Mouse (Mus musculus): Measurements from ENCODE around the gene Cux2. TPM values are rescaled to one million over a fixed set of nuclear protein-coding genes. Genes with fewer than 3 reads are reported as not detected.

Gene Cux2
- polyA plus RNA-seq, 1 experiment: not detected

DNA sequence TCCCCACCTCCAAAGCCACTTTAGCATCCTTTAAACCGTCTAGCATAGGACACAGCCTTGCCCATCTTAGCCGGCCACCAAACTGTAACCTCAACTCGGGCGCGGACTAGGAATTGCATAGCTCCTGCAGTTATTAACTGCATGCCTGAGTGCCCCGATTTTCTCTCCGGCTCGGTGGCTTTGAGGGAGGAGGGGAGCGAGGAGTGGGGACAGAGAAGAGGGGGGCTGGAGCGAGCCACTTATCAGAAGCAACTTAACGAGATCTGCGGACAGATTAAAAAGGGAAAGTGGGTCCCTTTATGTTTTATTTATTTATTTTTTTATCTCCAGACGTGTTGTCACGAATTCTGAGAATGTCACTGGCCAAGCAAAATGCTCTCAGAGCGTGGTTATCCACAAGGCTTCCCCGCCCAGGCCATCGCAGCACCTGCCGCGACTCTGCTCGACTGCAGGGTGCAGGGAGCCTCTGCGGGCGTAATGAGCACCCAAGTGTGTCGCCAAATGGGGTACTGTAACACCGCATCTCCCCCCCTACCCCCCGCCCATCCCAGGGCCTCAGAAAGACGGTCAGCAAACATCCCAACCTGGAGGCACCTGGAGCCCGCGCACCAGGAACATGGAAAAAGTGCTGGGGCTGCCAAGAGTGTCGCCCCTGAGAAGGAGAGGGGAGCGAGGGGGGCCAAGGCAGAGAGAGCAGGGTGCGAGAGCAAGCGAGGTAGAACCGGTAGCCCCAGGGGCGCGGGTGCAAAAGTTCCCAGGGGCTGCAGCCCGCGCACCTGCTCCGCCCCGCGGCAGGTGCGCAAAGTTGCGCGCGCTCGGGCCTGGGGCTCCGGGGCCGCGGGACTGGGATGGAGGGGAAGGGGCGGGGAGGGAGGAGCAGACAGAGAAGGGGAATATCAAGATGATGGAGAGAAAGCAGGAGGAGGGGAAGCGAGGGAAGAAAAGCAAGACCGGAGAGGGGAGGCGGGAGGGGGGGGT, 927 bp downstream of the Cux2 start:
- TF ChIP-seq FLI1 (IDR thresholded peaks at IDR 0.05; ENCODE audit: low read length) (no peak), GATA1 (IDR thresholded peaks at IDR 0.05; ENCODE audit: borderline replicate concordance, low read length) (no peak)
- peaks cover 91% of the 10 kb centered on the region for H3K27me3 ChIP-seq (replicated peaks)
- H3K4me3 ChIP-seq (replicated peaks): peak overlapping the region; percentile 93
- peaks cover 24% of the 10 kb centered on the region for H3K4me1 ChIP-seq
- no peaks in the 10 kb centered on the region for H3K9me3 ChIP-seq
- H3K36me3 ChIP-seq (replicated peaks; ENCODE audit: low read length): no peaks in the 10 kb centered on the region

DNA sequence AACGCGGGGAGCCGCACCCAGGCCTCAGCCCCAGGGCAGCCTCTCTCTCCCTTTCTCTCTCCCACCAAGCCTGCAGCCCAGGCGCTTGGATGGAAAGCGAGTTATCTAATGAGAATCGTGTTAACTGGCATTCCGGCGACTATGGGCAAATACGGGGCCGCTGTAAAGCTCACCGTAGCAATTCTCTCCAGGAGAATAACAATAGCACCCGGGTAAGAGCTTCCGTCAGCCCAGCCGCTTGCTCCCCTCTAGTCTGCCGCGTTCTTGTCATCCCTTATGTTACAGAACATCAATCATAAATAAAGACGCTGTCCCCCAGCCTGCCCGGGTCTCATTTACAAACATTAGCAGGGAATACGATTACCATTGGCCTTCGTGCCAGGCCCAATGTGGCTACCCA, 1.6 kb downstream of the Cux2 start:
- Histone ChIP-seq H3K9me3 (no peaks in the 10 kb centered on the region), H3K36me3 (replicated peaks; ENCODE audit: low read length) (no peaks in the 10 kb centered on the region), H3K4me1 (peaks cover 20% of the 10 kb centered on the region), H3K27me3 (replicated peaks) (peaks cover 92% of the 10 kb centered on the region), H3K4me3 (replicated peaks) (no peak overlapping the region)
- no peak for TF ChIP-seq FLI1 (IDR thresholded peaks at IDR 0.05; ENCODE audit: low read length)
- no peak for TF ChIP-seq GATA1 (IDR thresholded peaks at IDR 0.05; ENCODE audit: borderline replicate concordance, low read length)

DNA sequence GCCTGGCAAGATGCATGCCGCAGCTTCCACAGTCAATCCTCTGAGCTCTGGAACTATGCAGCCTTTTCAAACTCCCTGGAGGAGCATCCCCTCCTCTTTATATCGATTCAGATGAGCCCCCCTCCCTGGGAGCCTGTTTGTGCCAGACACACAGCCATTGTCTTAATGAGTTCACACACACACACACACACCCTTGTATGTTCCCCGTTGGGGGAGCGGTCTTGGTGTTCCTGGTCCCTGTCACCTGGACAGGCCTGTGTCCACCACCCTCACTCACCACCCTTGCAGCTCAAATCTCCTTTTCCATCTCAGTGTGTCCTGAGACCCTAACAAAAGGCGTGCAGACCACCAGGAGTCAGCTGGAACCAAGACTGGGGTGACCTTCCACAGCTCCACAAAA, 2.1 kb downstream of the Cux2 start:
- Histone ChIP-seq H3K27me3 (replicated peaks) (peaks cover 92% of the 10 kb centered on the region), H3K9me3 (no peaks in the 10 kb centered on the region), H3K4me3 (replicated peaks) (no peak overlapping the region), H3K36me3 (replicated peaks; ENCODE audit: low read length) (no peaks in the 10 kb centered on the region), H3K4me1 (peaks cover 20% of the 10 kb centered on the region)
- TF ChIP-seq FLI1 (IDR thresholded peaks at IDR 0.05; ENCODE audit: low read length) (no peak), GATA1 (IDR thresholded peaks at IDR 0.05; ENCODE audit: borderline replicate concordance, low read length) (no peak)

DNA sequence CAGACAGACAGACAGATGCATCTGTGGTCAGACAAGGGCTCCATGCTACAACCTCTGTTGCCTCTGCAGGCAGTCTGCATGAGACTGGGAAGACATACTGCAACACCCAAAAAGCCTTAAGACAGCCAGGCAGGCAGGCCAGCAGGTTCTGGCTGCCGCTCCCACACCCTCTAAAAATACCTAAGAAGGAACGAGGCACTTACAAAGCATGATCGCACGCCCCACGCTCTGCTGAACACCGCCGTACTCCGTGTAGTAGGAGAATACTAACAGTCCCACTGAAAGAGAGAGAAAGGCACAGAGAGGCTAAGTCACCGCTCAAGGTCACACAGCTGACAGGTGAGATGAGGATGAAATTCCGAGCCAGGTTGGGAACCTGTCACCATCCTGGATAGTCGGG, 6.3 kb downstream of the Cux2 start:
- TF ChIP-seq GATA1 (IDR thresholded peaks at IDR 0.05; ENCODE audit: borderline replicate concordance, low read length) (no peak), FLI1 (IDR thresholded peaks at IDR 0.05; ENCODE audit: low read length) (no peak)
- peaks cover 85% of the 10 kb centered on the region for H3K27me3 ChIP-seq (replicated peaks)
- no peaks in the 10 kb centered on the region for H3K9me3 ChIP-seq
- no peaks in the 10 kb centered on the region for H3K36me3 ChIP-seq (replicated peaks; ENCODE audit: low read length)
- H3K4me1 ChIP-seq: no peaks in the 10 kb centered on the region; the same call in 1 of the 2 replicates
- no peak overlapping the region for H3K4me3 ChIP-seq (replicated peaks)

DNA sequence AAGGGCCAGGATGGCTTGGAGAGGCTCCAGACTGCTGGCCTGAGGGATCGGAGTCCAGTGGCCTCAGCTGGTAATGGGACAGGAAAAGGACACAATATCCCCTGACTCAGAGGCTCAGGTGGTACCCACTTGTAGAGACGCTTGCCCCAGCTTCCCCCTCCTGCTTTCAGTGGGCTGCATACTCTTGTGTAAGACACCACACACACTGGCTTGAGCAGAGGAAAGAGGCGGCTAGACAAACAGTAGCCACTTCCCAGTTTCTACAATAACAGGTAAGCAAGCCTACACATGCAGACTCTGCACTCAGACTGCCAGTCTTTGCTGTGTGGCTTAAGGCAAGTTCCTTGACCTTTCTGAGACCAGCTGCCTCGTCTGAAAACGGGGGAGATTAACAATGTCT, 14.6 kb downstream of the Cux2 start:
- Histone ChIP-seq H3K9me3 (peaks cover 6% of the 10 kb centered on the region), H3K4me3 (replicated peaks) (no peak overlapping the region), H3K36me3 (replicated peaks; ENCODE audit: low read length) (no peaks in the 10 kb centered on the region), H3K4me1 (no peaks in the 10 kb centered on the region; the same call in 1 of the 2 replicates), H3K27me3 (replicated peaks) (peaks cover 48% of the 10 kb centered on the region)
- TF ChIP-seq FLI1 (IDR thresholded peaks at IDR 0.05; ENCODE audit: low read length): no peak
- no peak for TF ChIP-seq GATA1 (IDR thresholded peaks at IDR 0.05; ENCODE audit: borderline replicate concordance, low read length)

DNA sequence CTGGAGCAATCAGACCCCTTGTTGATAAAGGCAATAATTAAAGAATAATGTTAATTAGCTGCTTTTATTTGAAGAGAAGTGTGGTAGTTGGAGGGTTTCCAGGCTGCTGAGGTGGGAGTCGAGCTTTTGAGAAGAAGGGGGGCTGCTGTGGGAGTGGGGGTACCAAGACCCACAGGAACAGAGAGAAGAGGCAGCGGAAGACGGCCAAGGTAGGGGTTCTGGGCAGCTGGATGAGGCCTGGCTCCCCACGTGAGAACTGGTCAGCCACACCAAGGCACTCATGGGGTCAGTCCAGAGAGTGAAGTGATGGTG, 16.8 kb downstream of the Cux2 start:
- Histone ChIP-seq H3K27me3 (replicated peaks) (peaks cover 35% of the 10 kb centered on the region), H3K4me1 (no peaks in the 10 kb centered on the region; the same call in 1 of the 2 replicates)

DNA sequence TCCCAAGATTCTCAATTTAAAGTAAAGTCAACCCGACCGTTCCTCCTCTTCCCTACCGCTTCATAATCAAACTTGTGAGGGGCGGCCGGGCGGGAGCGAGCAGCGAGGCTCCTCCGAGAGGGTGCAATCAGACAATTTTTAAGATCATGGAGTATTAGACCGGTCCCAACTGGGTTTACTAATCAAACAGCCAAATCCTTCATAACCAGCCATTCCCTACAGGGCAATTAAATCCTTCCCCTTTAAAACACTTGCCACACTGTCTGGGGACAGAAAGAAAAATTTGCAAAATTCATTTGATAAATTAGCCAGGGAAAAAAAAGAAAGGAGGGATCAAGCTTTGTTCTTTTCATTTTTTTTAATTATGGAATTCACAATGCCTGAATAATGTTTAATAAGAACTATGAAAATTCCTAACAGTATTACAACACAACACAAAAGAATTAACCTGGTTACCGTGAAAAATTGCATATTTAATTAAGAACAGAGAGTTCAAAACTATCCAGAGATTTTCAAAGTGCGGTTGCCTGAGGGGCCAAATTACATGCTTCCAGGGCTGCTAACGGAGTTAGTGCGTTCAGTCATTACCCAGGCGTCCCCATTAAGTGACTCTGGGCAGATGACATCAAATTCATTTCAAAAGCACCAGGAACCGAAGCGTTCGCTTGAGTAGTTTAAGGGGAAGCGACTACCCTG, 17.3 kb downstream of the Cux2 start:
- Histone ChIP-seq H3K27me3 (replicated peaks) (peaks cover 35% of the 10 kb centered on the region), H3K36me3 (replicated peaks; ENCODE audit: low read length) (no peaks in the 10 kb centered on the region), H3K4me1 (no peaks in the 10 kb centered on the region; the same call in 1 of the 2 replicates), H3K4me3 (replicated peaks) (no peak overlapping the region), H3K9me3 (peaks cover 16% of the 10 kb centered on the region)
- TF ChIP-seq FLI1 (IDR thresholded peaks at IDR 0.05; ENCODE audit: low read length) (no peak), GATA1 (IDR thresholded peaks at IDR 0.05; ENCODE audit: borderline replicate concordance, low read length) (no peak)

More for the DNA sequence above, 16.8 kb downstream of the Cux2 start:
- Histone ChIP-seq H3K4me3 (replicated peaks) (no peak overlapping the region), H3K36me3 (replicated peaks; ENCODE audit: low read length) (no peaks in the 10 kb centered on the region), H3K9me3 (peaks cover 16% of the 10 kb centered on the region)
- no peak for TF ChIP-seq FLI1 (IDR thresholded peaks at IDR 0.05; ENCODE audit: low read length)

DNA sequence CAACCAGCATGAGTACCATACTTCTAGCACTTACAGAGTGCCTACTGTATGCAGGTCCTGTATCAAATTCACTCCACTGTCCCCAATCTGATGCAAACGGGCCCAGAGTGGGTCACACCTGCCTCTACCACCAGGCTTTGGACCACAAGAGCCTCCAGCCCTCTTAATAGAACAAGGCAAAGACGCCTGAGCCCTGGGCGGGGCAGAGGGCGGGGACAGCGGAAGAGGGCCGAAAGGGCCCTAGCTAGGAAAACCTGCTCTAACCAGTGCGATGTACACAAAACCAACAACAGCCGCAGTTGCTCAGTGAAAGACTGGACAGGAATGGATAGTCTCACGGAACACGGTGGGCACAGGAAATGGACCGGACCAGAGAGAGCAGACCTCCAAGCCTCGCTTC, 18.8 kb downstream of the Cux2 start:
- Histone ChIP-seq H3K9me3 (peaks cover 12% of the 10 kb centered on the region), H3K4me3 (replicated peaks) (no peak overlapping the region), H3K4me1 (no peaks in the 10 kb centered on the region; the same call in 1 of the 2 replicates), H3K36me3 (replicated peaks; ENCODE audit: low read length) (no peaks in the 10 kb centered on the region), H3K27me3 (replicated peaks) (peaks cover 29% of the 10 kb centered on the region)
- TF ChIP-seq GATA1 (IDR thresholded peaks at IDR 0.05; ENCODE audit: borderline replicate concordance, low read length): no peak

DNA sequence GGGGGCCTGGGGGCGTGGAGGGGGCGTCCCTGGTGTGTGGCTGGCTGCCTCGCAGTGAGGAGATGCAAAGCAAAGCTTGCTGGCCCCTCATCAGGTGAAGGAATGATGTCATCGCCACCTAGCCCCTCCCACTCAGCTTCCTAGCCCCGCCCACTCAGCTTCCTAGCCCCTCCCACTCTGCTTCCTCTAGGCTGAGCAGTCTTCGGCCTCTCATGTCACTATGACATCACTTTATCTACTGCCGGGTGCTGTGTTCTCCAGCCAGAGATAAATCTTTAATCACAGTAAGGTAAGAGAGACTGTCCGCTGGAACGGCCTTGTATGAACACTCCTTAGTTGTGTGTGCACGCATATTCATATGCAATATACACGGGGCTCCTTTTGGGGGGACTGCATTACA, 19.3 kb downstream of the Cux2 start:
- H3K4me3 ChIP-seq (replicated peaks): no peak overlapping the region
- H3K27me3 ChIP-seq (replicated peaks): peaks cover 29% of the 10 kb centered on the region
- H3K9me3 ChIP-seq: peaks cover 10% of the 10 kb centered on the region
- TF ChIP-seq FLI1 (IDR thresholded peaks at IDR 0.05; ENCODE audit: low read length) (no peak), GATA1 (IDR thresholded peaks at IDR 0.05; ENCODE audit: borderline replicate concordance, low read length) (no peak)
- no peaks in the 10 kb centered on the region for H3K36me3 ChIP-seq (replicated peaks; ENCODE audit: low read length)
- no peaks in the 10 kb centered on the region; the same call in 1 of the 2 replicates for H3K4me1 ChIP-seq

DNA sequence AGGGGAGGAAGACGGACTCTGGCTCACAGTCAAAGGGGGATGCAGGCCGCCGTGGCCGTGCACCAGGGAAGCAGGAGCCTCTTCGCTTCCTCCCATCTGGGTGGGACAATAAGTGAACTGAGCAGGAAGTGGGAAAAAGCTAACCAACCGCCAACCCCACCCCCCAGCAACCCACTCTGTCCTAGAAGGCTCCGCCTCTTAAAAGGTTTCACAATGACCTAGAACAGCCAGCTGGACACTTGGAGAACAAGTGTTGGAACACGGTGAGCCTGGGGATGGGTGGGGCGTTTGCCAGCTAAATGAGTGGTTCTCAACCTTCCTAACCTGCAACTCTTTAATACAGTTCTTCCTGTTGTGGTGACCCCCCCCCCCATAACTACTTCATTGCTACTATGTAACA, 23.1 kb downstream of the Cux2 start:
- no peaks in the 10 kb centered on the region for H3K4me1 ChIP-seq

More for the DNA sequence above, 23.1 kb downstream of the Cux2 start:
- TF ChIP-seq GATA1 (IDR thresholded peaks at IDR 0.05; ENCODE audit: borderline replicate concordance, low read length) (no peak), FLI1 (IDR thresholded peaks at IDR 0.05; ENCODE audit: low read length) (no peak)
- H3K4me3 ChIP-seq (replicated peaks): no peak overlapping the region
- H3K27me3 ChIP-seq (replicated peaks): peaks cover 12% of the 10 kb centered on the region
- H3K9me3 ChIP-seq: peaks cover 35% of the 10 kb centered on the region
- no peaks in the 10 kb centered on the region for H3K36me3 ChIP-seq (replicated peaks; ENCODE audit: low read length)
